Mouse (Mus musculus) lung, embryonic 16.5 days (tissue): ENCODE measurements around the gene Calm1. TPM values are rescaled to one million over a fixed set of nuclear protein-coding genes. Genes with fewer than 3 reads are reported as not detected.

Source experiments
- ATAC-seq: fragments of 200-750 bp; cut with Nextera tagmentation; 2 replicates; pipeline ENCODE4 v1.8.0; 2017; ENCODE audit warnings: low read depth, mild to moderate bottlenecking, moderate library complexity
- H3K27ac ChIP-seq: fragments of 300-500 bp; sonication (generic); 2 replicates; pipeline ENCODE4 v1.5.1; 2014; ENCODE audit warnings: mild to moderate bottlenecking, control low read depth, low read length
- H3K27me3 ChIP-seq: fragments of 300-500 bp; sonication (generic); 2 replicates; pipeline ENCODE4 v1.6.1; 2014; ENCODE audit warnings: low read depth, low read length, mixed read lengths; ENCODE audit not compliant: control insufficient read depth, insufficient read depth
- H3K36me3 ChIP-seq: fragments of 300-500 bp; sonication (generic); 2 replicates; pipeline ENCODE4 v1.6.1; 2014; ENCODE audit warnings: low read length; ENCODE audit not compliant: control insufficient read depth, insufficient read depth
- H3K4me1 ChIP-seq: fragments of 300-500 bp; sonication (generic); replicated peaks from 2 replicates; pipeline ENCODE4 v1.6.1; 2014; ENCODE audit warnings: low read length, mixed read lengths; ENCODE audit not compliant: control insufficient read depth, insufficient read depth
- H3K4me2 ChIP-seq: fragments of 300-500 bp; sonication (generic); 2 replicates; pipeline ENCODE4 v1.6.1; 2014; ENCODE audit warnings: low read depth, low read length, control low read depth
- H3K4me3 ChIP-seq: fragments of 300-500 bp; sonication (generic); 2 replicates; pipeline ENCODE4 v1.5.1; 2014; ENCODE audit warnings: mild to moderate bottlenecking, low read length, control low read depth
- H3K9ac ChIP-seq: fragments of 300-500 bp; sonication (generic); 2 replicates; pipeline ENCODE4 v1.6.1; 2014; ENCODE audit warnings: low read length, control low read depth
- H3K9me3 ChIP-seq: fragments of 300-500 bp; sonication (generic); 2 replicates; pipeline ENCODE4 v1.6.1; 2016; ENCODE audit warnings: low read length; ENCODE audit not compliant: control insufficient read depth
- WGBS: fragments of 180-500 bp; shearing (Covaris S2); extraction: QIAGEN DNeasy Blood & Tissue Kit; methylation state at CpG from one replicate; pipeline ENCODE4 v1.1.7; 2014; 5-methylcytosine and 5-hydroxymethylcytosine counted together
- polyA plus RNA-seq: library from polyadenylated mRNA; unstranded; fragments of >200 nt; fragmentation: Nextera tagmentation; extraction: Ambion mirVana; gene quantifications from 2 replicates; pipeline ENCODE4 v1.2.1, GENCODE M21; 2015

Gene Calm1
- polyA plus RNA-seq, 1 experiment from 2014 or later, result 1,859 TPM

GRCm38 (mm10) chr12:100187013-100187755, 12.1 kb upstream of the Calm1 start:
- peak overlapping the region; percentile 93 for H3K4me2 ChIP-seq
- no peaks in the 10 kb centered on the region for H3K27me3 ChIP-seq
- no peaks in the 10 kb centered on the region for H3K36me3 ChIP-seq
- H3K27ac ChIP-seq, result peak overlapping the region; percentile 100
- peak; percentile 100 for ATAC-seq
- 0 out of 2 replicates have a peak, but pooled peaks cover 2% of the 10 kb centered on the region for H3K9me3 ChIP-seq
- peak overlapping the region; percentile 72 for H3K4me3 ChIP-seq
- H3K9ac ChIP-seq, result peak overlapping the region; percentile 91
- H3K4me1 ChIP-seq, result peaks cover 7% of the 10 kb centered on the region
- WGBS, result under 1% methylated on average over 52 of the region's 52 CpGs

GRCm38 (mm10) chr12:100187756-100188430, 11.3 kb upstream of the Calm1 start:
- 0 out of 2 replicates have a peak, but pooled peaks cover under 1% of the 10 kb centered on the region for H3K9me3 ChIP-seq
- H3K4me3 ChIP-seq, result peak overlapping the region; percentile 72
- ATAC-seq, result peak; percentile 3; the same call in 1 of the 2 replicates
- WGBS, result under 1% methylated on average over 29 of the region's 29 CpGs
- H3K4me1 ChIP-seq, result peaks cover 7% of the 10 kb centered on the region
- no peaks in the 10 kb centered on the region for H3K27me3 ChIP-seq
- H3K9ac ChIP-seq, result peak overlapping the region; percentile 84
- H3K4me2 ChIP-seq, result peak overlapping the region; percentile 93
- H3K36me3 ChIP-seq, result no peaks in the 10 kb centered on the region
- peak overlapping the region; percentile 94 for H3K27ac ChIP-seq

- Histone ChIP-seq H3K27me3 (no peaks in the 10 kb centered on the region), H3K36me3 (no peaks in the 10 kb centered on the region), H3K4me1 (peaks cover 6% of the 10 kb centered on the region), H3K9ac (no peak overlapping the region), H3K9me3 (no peaks in the 10 kb centered on the region), H3K4me3 (no peak overlapping the region), H3K27ac (no peak overlapping the region), H3K4me2 (no peak overlapping the region)
- WGBS, result 70% methylated on average over 6 of the region's 6 CpGs
- no peak for ATAC-seq
Measured at GRCm38 (mm10) chr12:100190802-100191201, 8.4 kb upstream of the Calm1 start.

- H3K4me3 ChIP-seq, result no peak overlapping the region
- H3K9me3 ChIP-seq, result no peaks in the 10 kb centered on the region
- H3K27ac ChIP-seq, result no peak overlapping the region
- no peak for ATAC-seq
- H3K27me3 ChIP-seq, result no peaks in the 10 kb centered on the region
- H3K36me3 ChIP-seq, result no peaks in the 10 kb centered on the region
- H3K4me2 ChIP-seq, result no peak overlapping the region
- H3K9ac ChIP-seq, result no peak overlapping the region
- 91% methylated on average over 1 of the region's 1 CpGs for WGBS
- H3K4me1 ChIP-seq, result peaks cover 5% of the 10 kb centered on the region
Measured at GRCm38 (mm10) chr12:100194181-100194580, 5.1 kb upstream of the Calm1 start.

GRCm38 (mm10) chr12:100196786-100197185, 2.4 kb upstream of the Calm1 start:
- Histone ChIP-seq H3K9me3 (no peaks in the 10 kb centered on the region), H3K4me3 (no peak overlapping the region), H3K4me1 (peaks cover 10% of the 10 kb centered on the region), H3K4me2 (no peak overlapping the region), H3K36me3 (no peaks in the 10 kb centered on the region), H3K27ac (no peak overlapping the region), H3K27me3 (no peaks in the 10 kb centered on the region), H3K9ac (no peak overlapping the region)
- ATAC-seq, result no peak
- WGBS, result 60% methylated on average over 7 of the region's 7 CpGs

GRCm38 (mm10) chr12:100199891-100200644, 833 bp downstream of the Calm1 start:
- under 1% methylated on average over 60 of the region's 86 CpGs for WGBS
- no peaks in the 10 kb centered on the region for H3K9me3 ChIP-seq
- peak overlapping the region; percentile 69 for H3K27ac ChIP-seq
- H3K4me2 ChIP-seq, result peak overlapping the region; percentile 97
- H3K4me3 ChIP-seq, result peak overlapping the region; percentile 98
- peaks cover 18% of the 10 kb centered on the region for H3K36me3 ChIP-seq
- no peaks in the 10 kb centered on the region for H3K27me3 ChIP-seq
- peak overlapping the region; percentile 83 for H3K9ac ChIP-seq
- peaks cover 21% of the 10 kb centered on the region for H3K4me1 ChIP-seq
- peak; percentile 78 for ATAC-seq

GRCm38 (mm10) chr12:100200645-100201362, 1.6 kb downstream of the Calm1 start:
- ATAC-seq, result peak; percentile 11; the same call in 1 of the 2 replicates
- H3K4me3 ChIP-seq, result peak overlapping the region; percentile 98
- peak overlapping the region; percentile 83 for H3K9ac ChIP-seq
- H3K36me3 ChIP-seq, result peaks cover 25% of the 10 kb centered on the region
- H3K9me3 ChIP-seq, result no peaks in the 10 kb centered on the region
- H3K4me1 ChIP-seq, result peaks cover 21% of the 10 kb centered on the region
- peak overlapping the region; percentile 97 for H3K4me2 ChIP-seq
- peak overlapping the region; percentile 69 for H3K27ac ChIP-seq
- no peaks in the 10 kb centered on the region for H3K27me3 ChIP-seq
- WGBS, result 2% methylated on average over 29 of the region's 29 CpGs

GRCm38 (mm10) chr12:100201363-100201711, 2.1 kb downstream of the Calm1 start:
- H3K9ac ChIP-seq, result peak overlapping the region; percentile 83
- H3K4me2 ChIP-seq, result peak overlapping the region; percentile 97
- H3K27ac ChIP-seq, result no peak overlapping the region
- H3K4me3 ChIP-seq, result peak overlapping the region; percentile 98
- H3K9me3 ChIP-seq, result no peaks in the 10 kb centered on the region
- H3K4me1 ChIP-seq, result peaks cover 21% of the 10 kb centered on the region
- ATAC-seq, result no peak
- WGBS, result 23% methylated on average over 4 of the region's 4 CpGs
- H3K27me3 ChIP-seq, result no peaks in the 10 kb centered on the region
- peaks cover 27% of the 10 kb centered on the region for H3K36me3 ChIP-seq
